Mouse (Mus musculus) liver, postnatal 0 days (tissue): ENCODE results near the gene Smyd3. TPM values are rescaled to one million over a fixed set of nuclear protein-coding genes. Genes with fewer than 3 reads are reported as not detected.

Experiments used
- ATAC-seq: fragments of 200-750 bp; cut with Nextera tagmentation; 2 replicates; pipeline ENCODE4 v1.8.0; 2017; ENCODE audit warnings: mild to moderate bottlenecking, moderate library complexity
- DNase-seq: peaks from one replicate; pipeline ENCODE4 v3.0.0-alpha.2; 2016
- H3K27ac ChIP-seq: fragments of 300-500 bp; sonication (generic); 2 replicates; pipeline ENCODE4 v1.5.1; 2014; ENCODE audit warnings: antibody characterized with exemption, moderate library complexity, mild to moderate bottlenecking, low read depth
- H3K27me3 ChIP-seq: fragments of 300-500 bp; sonication (generic); 2 replicates; pipeline ENCODE4 v1.6.1; 2014; ENCODE audit warnings: low read length, control low read depth, mixed read lengths; ENCODE audit not compliant: insufficient read depth
- H3K36me3 ChIP-seq: fragments of 300-500 bp; sonication (generic); replicated peaks from 2 replicates; pipeline ENCODE4 v1.6.1; 2014; ENCODE audit warnings: mild to moderate bottlenecking, control low read depth, low read length, moderate library complexity, mixed read lengths; ENCODE audit not compliant: insufficient read depth
- H3K4me1 ChIP-seq: fragments of 300-500 bp; sonication (generic); 2 replicates; pipeline ENCODE4 v1.6.1; 2014; ENCODE audit warnings: antibody characterized with exemption, mild to moderate bottlenecking, control low read depth; ENCODE audit not compliant: insufficient read depth
- H3K4me2 ChIP-seq: fragments of 300-500 bp; sonication (generic); 2 replicates; pipeline ENCODE4 v1.6.1; 2014; ENCODE audit warnings: low read depth, mild to moderate bottlenecking, low read length, moderate library complexity, mixed read lengths
- H3K4me3 ChIP-seq: fragments of 300-500 bp; sonication (generic); 2 replicates; pipeline ENCODE4 v1.5.1; 2014; ENCODE audit warnings: low read depth, low read length
- H3K9ac ChIP-seq: fragments of 300-500 bp; sonication (generic); replicated peaks from 2 replicates; pipeline ENCODE4 v1.6.1; 2014; ENCODE audit warnings: mild to moderate bottlenecking, moderate library complexity
- H3K9me3 ChIP-seq: fragments of 300-500 bp; sonication (generic); 2 replicates; pipeline ENCODE4 v1.6.1; 2016; ENCODE audit warnings: mild to moderate bottlenecking, control low read depth, low read length, mixed read lengths
- CTCF ChIP-seq: sonication (generic); IDR thresholded peaks from 2 replicates; pipeline ENCODE4 v1.5.1; 2016; ENCODE audit warnings: antibody characterized with exemption, low read depth
- EP300 ChIP-seq: IDR thresholded peaks from 2 replicates; pipeline ENCODE4 v1.6.1; 2016; ENCODE audit warnings: antibody characterized with exemption, low read depth, mild to moderate bottlenecking
- WGBS: fragments of 180-500 bp; shearing (Covaris S2); extraction: QIAGEN DNeasy Blood & Tissue Kit; methylation state at CpG from one replicate; pipeline ENCODE4 v1.1.7; 2014; ENCODE audit not compliant: insufficient replicate concordance; 5-methylcytosine and 5-hydroxymethylcytosine counted together
- polyA plus RNA-seq: library from polyadenylated mRNA; unstranded; fragments of >200 nt; fragmentation: Nextera tagmentation; extraction: Ambion mirVana; gene quantifications from 2 replicates; pipeline ENCODE4 v1.2.1, GENCODE M21; 2015

The Smyd3 gene
- polyA plus RNA-seq, 1 experiment from 2014 or later, result 5.1 TPM

GRCm38 (mm10) chr1:179454600-179454999 lies 63.2 kb downstream of the Smyd3 start:
- no peaks in the 10 kb centered on the region for H3K27me3 ChIP-seq
- no peaks in the 10 kb centered on the region for H3K36me3 ChIP-seq
- 62% methylated on average over 6 of the region's 6 CpGs for WGBS
- no peaks in the 10 kb centered on the region for H3K9me3 ChIP-seq
- ATAC-seq (no peak), DNase-seq (no peak)
- H3K4me3 ChIP-seq, result no peak overlapping the region
- no peak overlapping the region for H3K27ac ChIP-seq
- TF ChIP-seq CTCF, result no peak
- no peak for TF ChIP-seq EP300
- no peak overlapping the region for H3K4me2 ChIP-seq
- H3K9ac ChIP-seq, result no peak overlapping the region
- no peaks in the 10 kb centered on the region for H3K4me1 ChIP-seq

- H3K9ac ChIP-seq, result no peak overlapping the region
- no peak for ATAC-seq
- H3K27ac ChIP-seq, result no peak overlapping the region
- peak; percentile 22 for DNase-seq
- H3K9me3 ChIP-seq, result no peaks in the 10 kb centered on the region
- no peak for TF ChIP-seq EP300
- TF ChIP-seq CTCF, result peak; percentile 64
- H3K4me3 ChIP-seq, result no peak overlapping the region
- H3K36me3 ChIP-seq, result no peaks in the 10 kb centered on the region
- H3K4me2 ChIP-seq, result no peak overlapping the region
- no peaks in the 10 kb centered on the region for H3K27me3 ChIP-seq
- WGBS, result 95% methylated on average over 2 of the region's 2 CpGs
- no peaks in the 10 kb centered on the region for H3K4me1 ChIP-seq
These were observed 66.6 kb downstream of the Smyd3 start for GRCm38 (mm10) chr1:179451211-179451610.

GRCm38 (mm10) chr1:179446845-179447212 lies 71.0 kb downstream of the Smyd3 start:
- no peak overlapping the region for H3K9ac ChIP-seq
- no peak for DNase-seq
- no peak overlapping the region for H3K4me3 ChIP-seq
- no peaks in the 10 kb centered on the region for H3K36me3 ChIP-seq
- 66% methylated on average over 2 of the region's 2 CpGs for WGBS
- no peaks in the 10 kb centered on the region for H3K4me1 ChIP-seq
- no peak for ATAC-seq
- no peak overlapping the region for H3K27ac ChIP-seq
- no peaks in the 10 kb centered on the region for H3K9me3 ChIP-seq
- TF ChIP-seq EP300, result no peak
- no peak for TF ChIP-seq CTCF
- H3K4me2 ChIP-seq, result no peak overlapping the region
- H3K27me3 ChIP-seq, result no peaks in the 10 kb centered on the region

- ATAC-seq, result no peak
- whole genome bisulfite sequencing, result 76% methylated on average over 17 of the region's 17 CpGs
These were observed 71.6 kb downstream of the Smyd3 start for GRCm38 (mm10) chr1:179446127-179446844.

GRCm38 (mm10) chr1:179443835-179444234 lies 74.0 kb downstream of the Smyd3 start:
- Histone ChIP-seq H3K4me3 (no peak overlapping the region), H3K9me3 (no peaks in the 10 kb centered on the region), H3K9ac (no peak overlapping the region), H3K27ac (no peak overlapping the region), H3K27me3 (no peaks in the 10 kb centered on the region), H3K4me1 (no peaks in the 10 kb centered on the region), H3K4me2 (no peak overlapping the region), H3K36me3 (no peaks in the 10 kb centered on the region)
- DNase-seq, result no peak
- TF ChIP-seq EP300 (no peak), CTCF (no peak)
- ATAC-seq, result no peak
- 82% methylated on average over 13 of the region's 13 CpGs for WGBS

More at GRCm38 (mm10) chr1:179446127-179446844, 71.6 kb downstream of the Smyd3 start:
- Histone ChIP-seq H3K4me2 (no peak overlapping the region), H3K4me3 (no peak overlapping the region), H3K9me3 (no peaks in the 10 kb centered on the region), H3K4me1 (no peaks in the 10 kb centered on the region), H3K27ac (no peak overlapping the region), H3K9ac (no peak overlapping the region), H3K27me3 (no peaks in the 10 kb centered on the region), H3K36me3 (no peaks in the 10 kb centered on the region)
- no peak for TF ChIP-seq EP300
- no peak for TF ChIP-seq CTCF
- no peak for DNase-seq

GRCm38 (mm10) chr1:179443423-179443822 lies 74.4 kb downstream of the Smyd3 start:
- no peak overlapping the region for H3K4me2 ChIP-seq
- DNase-seq (no peak), ATAC-seq (no peak)
- H3K36me3 ChIP-seq, result no peaks in the 10 kb centered on the region
- no peak overlapping the region for H3K27ac ChIP-seq
- no peak overlapping the region for H3K4me3 ChIP-seq
- WGBS, result 62% methylated on average over 8 of the region's 8 CpGs
- H3K9me3 ChIP-seq, result no peaks in the 10 kb centered on the region
- no peaks in the 10 kb centered on the region for H3K4me1 ChIP-seq
- no peak overlapping the region for H3K9ac ChIP-seq
- TF ChIP-seq CTCF (no peak), EP300 (no peak)
- no peaks in the 10 kb centered on the region for H3K27me3 ChIP-seq
